Mouse (Mus musculus) adrenal gland, adult 8-10 months (tissue): ENCODE measurements around the gene Cryzl2. TPM values are rescaled to one million over a fixed set of nuclear protein-coding genes. Genes with fewer than 3 reads are reported as not detected.

Source experiments
- DNase-seq: peaks from one replicate; pipeline ENCODE4 v3.0.0; 2022
- total RNA-seq, 4 experiments: library from RNA; stranded (reverse); gene quantifications; 2 replicates each; pipeline ENCODE4 v1.2.4; 2022

The Cryzl2 gene
- 10 to 100 TPM; 46.8 to 92.3 (median 64.6) TPM for total RNA-seq

DNA sequence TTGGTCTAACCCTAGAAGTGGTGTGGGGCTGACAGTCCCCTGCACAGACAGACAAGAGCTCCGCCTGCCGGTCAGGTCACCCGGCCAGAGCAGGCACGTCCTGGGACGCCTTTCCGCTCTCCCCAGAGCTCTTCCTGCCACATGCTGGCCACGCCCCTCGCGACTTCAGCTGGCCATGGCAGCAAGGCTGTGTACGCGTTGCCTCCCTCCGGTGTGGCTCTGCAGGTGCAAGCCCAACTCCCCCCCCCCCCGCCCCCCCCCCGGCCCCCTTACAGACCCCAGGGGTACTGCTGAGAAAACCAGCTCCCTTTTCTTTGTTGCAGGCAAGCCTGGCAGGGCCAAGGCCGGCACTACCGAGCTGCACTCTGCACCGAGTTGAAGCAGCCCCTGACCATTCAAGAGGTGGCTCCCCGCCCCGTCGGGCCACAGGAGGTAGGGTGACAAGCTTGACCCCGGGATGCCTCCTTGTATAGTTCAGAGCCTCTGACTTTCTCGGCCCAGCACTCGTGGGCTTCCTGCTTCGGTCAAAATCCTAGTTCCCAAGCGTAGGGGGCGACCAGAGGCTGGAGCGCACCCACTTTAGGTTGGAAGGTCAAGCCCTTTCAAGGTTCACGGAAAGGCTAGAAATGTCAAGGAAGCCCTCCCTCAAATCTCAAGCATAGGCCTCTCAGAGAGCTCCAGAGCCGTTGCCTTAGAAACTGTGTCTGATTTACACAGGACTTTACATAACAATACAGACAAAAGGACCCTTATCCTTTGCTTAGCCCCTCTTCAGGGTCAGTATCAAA, at the start of gene Cryzl2:
Gene Cryzl2, plus strand, starts transcription at position 157 of the 788 bp plus-strand sequence.
- DNase-seq: peak; percentile 81

GRCm38 (mm10) chr1:157409648-157410047, 48.7 kb upstream of the Cryzl2 start:
- no peak for DNase-seq

GRCm38 (mm10) chr1:157410937-157411336, 47.4 kb upstream of the Cryzl2 start:
- DNase-seq: no peak

DNA sequence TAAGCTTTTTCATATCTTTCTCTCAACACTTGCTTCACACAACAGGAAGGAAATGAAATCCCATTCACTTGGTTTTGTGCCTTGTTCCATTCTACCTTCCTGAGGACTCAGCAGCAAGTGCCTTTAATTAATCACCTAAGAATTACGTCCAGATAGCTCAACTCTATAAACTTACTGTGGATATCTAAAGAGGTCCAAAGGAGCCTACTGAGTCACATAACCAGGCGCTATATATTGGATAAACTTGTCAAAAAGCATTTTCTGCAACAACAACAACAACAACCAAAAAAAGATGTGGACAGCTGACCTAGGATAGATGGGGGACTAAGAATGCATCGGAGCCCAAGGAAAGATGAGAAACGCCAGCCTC, 47.1 kb upstream of the Cryzl2 start:
- no peak for DNase-seq

- DNase-seq: peak; percentile 62
These were observed 46.5 kb upstream of the Cryzl2 start for GRCm38 (mm10) chr1:157411711-157412380.

- DNase-seq: peak; percentile 95
These were observed 45.7 kb upstream of the Cryzl2 start, which contains the start of gene Rasal2 for GRCm38 (mm10) chr1:157412454-157413369. Rasal2 (minus strand) TSS chr1:157412595.

GRCm38 (mm10) chr1:157415771-157416170, 42.6 kb upstream of the Cryzl2 start:
- no peak for DNase-seq

DNA sequence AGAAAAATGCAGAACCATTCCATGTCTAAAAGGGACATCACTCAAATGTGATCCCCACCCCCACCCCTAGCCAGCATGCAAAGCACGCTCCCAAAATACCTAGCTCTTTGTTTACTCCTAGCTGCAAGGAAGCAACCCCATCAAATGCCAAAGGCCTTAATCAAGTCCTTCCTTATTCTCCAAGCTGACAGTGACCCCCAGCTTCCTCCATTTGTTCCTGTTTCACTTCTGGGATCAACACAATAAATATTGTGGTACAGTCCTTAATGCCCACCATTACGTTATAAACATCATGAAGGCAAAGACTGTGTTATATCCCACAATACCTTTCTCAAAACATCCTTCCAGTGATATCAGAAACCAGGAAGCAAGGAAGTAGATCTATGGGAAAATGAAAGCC, 41.7 kb upstream of the Cryzl2 start:
- DNase-seq: no peak

DNA sequence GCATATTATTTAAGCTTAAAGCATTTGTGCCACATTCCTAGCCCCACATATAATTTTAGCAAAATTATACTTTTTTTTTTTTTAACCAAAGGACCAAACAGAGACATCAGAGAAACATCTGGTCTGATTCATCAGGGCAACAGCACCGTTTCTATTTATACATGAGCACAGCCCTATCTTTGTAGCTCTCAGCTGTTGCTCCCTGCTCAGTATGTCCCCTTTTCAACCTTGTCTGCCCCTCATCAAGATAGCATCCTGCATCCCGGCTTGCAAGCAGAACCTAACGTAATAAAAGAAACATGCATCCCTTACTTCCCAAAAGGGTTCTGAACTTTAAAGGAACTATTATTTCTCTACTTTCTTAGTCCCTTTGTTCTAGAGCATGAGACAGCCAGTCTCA, 41.0 kb upstream of the Cryzl2 start:
- DNase-seq: no peak

- no peak for DNase-seq
These were observed 40.5 kb upstream of the Cryzl2 start for GRCm38 (mm10) chr1:157417861-157418260.

GRCm38 (mm10) chr1:157425741-157426427, 32.5 kb upstream of the Cryzl2 start:
- no peak for DNase-seq

GRCm38 (mm10) chr1:157426933-157427332, 31.4 kb upstream of the Cryzl2 start:
- no peak for DNase-seq

DNA sequence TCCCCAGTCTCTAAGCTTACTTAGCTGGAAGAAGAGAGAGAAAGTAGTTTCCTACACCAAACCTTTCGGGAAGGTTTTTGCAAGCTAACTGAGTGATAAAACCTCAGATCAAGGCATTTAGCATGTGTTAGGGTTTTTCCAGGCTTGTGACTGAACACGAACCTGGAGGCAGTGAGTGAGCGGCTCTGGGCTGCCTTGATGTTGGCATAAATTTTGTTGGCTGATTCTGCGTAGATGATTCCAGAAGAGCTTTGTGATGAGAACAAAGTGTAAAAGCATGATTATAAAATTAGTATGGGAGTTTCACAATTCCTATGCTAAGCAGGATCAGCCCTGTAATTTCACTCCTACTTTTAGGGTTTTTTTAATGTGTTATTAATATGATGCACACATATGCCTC, 30.8 kb upstream of the Cryzl2 start:
- no peak for DNase-seq

DNA sequence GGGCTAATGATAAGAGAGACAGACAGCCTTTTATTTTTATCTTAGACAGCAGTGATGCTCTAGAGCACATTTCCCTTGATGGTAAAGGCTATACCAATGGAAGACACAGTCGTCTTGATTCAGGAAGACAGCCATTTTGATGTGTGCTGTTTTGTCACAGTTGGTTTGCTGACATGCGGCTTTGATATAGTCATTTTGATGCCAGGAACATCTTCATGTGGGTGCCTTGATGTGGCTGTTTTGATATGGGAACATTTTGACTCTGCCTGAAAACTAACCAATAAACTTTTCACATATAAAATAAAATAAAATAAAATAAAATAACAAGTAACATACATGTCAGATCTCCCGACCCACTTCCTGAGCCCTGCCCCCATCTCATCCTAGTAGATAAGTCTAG, 30.0 kb upstream of the Cryzl2 start:
- no peak for DNase-seq

DNA sequence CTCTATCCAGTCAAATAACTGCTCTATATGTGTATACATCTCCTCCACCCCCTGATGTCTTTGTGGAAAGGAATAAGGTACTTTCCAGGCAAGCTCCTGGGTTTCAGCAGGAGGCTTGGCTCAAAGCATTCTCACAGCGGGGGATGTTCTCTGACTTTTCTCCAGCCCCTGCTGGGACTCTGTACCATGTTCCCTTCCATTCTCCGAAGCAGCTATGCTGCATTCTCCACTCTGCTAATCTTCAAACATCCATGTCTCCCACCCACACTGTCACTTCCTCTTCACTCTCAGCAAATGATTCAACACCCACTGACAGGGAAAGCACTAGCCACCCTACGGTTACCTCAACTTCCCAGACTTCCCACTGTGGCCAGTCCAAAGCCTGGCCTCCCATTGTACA, 25.1 kb upstream of the Cryzl2 start:
- no peak for DNase-seq

GRCm38 (mm10) chr1:157434404-157434803, 24.0 kb upstream of the Cryzl2 start:
- DNase-seq: no peak

DNA sequence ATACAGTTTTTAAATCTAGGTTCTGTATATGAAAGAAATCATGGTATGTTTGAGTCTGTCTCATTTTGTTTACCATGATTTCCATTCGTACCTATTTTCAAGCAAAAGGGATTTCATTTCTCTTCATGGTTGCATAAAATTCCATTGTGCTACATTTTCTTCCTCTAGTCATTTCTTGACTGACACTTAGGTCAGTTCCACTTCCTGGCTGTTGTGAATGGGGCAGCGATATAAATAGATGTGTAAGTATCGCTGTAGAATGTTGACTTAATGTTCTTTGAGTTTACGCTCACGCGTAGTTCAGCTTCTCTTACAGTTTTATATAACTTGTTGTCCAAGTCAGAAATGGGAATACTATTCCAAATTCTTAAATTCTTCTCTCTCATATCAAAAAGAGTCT, 22.5 kb upstream of the Cryzl2 start:
- DNase-seq: no peak

GRCm38 (mm10) chr1:157438290-157438689, 20.1 kb upstream of the Cryzl2 start:
- no peak for DNase-seq

GRCm38 (mm10) chr1:157439101-157439500, 19.3 kb upstream of the Cryzl2 start:
- no peak for DNase-seq

GRCm38 (mm10) chr1:157439973-157440641, 18.3 kb upstream of the Cryzl2 start:
- no peak for DNase-seq

GRCm38 (mm10) chr1:157443026-157443722, 15.2 kb upstream of the Cryzl2 start:
- no peak for DNase-seq
